Mouse (Mus musculus) left cerebral cortex, adult 11 months (tissue): Measurements from ENCODE around the gene Cep57l1.

Experiments used
- DNase-seq: peaks from one replicate; pipeline ENCODE4 v3.0.0; 2022; ENCODE audit warnings: low spot score

Cep57l1 gene

DNA sequence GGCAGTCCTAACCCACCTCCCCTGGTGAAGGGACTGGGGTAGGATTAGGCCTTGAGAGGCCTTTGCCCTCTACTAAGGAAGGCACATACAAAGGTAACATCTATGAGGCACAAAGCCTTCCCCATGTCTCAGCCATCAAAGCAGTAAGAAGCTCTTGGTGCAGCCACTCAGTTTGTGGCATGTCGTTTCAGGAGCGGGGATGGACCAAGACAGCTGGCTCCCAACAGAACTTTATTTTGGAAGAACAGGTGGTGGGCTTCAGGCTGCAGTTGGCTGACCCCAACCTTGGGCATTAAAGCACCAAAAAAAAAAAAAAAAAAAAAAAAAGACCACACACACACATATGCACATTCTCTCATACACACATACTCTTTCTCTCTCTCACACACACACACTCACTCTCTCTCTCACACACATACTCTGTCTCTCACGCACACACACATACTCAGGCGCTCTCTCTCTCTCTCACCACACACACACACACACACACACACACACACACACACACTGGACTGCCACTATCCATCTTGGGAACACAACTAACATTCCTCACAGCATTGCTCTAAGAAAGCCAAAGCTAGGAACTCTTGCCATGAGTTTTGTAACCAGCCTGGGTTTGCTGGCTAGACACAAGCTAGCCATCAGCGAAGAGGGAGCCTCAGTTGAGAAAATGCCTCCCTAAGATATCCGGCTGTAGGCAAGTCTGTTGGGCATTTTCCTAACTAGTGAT lies 133.7 kb downstream of the Cep57l1 start:
- DNase-seq = no peak

DNA sequence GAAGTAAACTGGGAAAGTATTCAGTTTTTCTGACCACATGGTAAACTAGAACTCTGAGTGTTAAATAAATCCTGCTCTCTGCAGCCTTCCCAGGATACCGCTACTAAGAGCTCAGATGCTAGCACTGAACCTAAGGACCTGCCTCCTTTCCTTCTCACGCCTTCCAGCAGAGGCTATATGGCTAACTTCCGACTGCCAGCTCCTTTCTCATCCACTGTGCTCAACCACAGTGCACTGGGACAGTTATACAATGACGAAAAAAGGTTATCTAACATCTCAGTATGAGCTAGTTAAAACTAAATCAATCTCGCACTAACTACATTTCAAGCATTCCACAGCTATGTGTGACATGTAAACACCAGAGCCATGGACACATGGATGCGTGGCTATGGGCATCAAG lies 134.4 kb downstream of the Cep57l1 start:
- no peak for DNase-seq

DNA sequence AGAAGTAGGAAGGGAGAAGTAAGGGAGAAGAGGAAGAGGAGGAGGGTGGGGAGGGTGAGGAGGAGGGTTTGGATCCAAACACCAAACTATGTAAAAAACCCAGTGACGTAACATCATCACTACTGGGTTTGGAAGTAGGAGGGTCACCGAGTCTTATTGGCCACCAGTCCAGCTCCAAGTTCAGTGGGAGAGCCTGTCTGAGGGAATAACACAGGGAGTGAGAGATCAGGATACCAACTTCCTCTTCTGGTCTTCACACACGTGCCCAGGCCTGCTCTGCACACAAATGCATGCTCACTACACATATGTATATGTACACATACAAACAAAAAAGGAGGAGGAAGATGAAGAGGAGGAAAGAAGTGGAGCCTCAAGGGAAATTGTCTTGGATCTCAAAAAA lies 135.3 kb downstream of the Cep57l1 start:
- no peak for DNase-seq

DNA sequence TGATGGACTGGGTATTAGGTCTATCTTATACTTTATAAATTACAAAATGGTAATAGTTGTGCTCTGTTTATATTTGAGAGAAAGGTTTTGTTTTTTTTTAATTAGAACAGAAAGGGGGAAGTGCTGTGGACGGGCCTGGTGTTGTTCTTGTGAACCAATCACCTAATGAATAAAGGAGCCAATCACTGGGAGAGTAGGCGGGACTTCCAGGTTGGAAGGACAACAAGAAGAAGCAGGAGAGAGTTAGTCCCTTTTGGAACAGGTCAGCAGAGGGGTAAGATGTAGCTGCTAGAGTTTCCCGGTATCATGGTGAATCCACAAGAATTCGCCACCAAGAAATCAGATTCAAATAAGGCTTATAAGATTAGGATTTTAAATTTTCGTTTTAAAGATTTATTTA lies 139.5 kb downstream of the Cep57l1 start:
- no peak for DNase-seq
